Mouse (Mus musculus) forebrain, embryonic 12.5 days (tissue): ENCODE measurements around the gene Prkrip1. TPM values are rescaled to one million over a fixed set of nuclear protein-coding genes. Genes with fewer than 3 reads are reported as not detected.

Experiments
- polyA plus RNA-seq: library from polyadenylated mRNA; unstranded; fragments of >200 nt; fragmentation: Nextera tagmentation; extraction: Ambion mirVana; gene quantifications from 2 replicates; pipeline ENCODE4 v1.2.1, GENCODE M21; 2016

Prkrip1 gene
- polyA plus RNA-seq, 1 experiment from 2014 or later = 71.0 TPM

Other genes with a start within 250 kb of the Prkrip1 start
- 1.1 and 1.7 TPM in 2 replicates for gene Ssc4d, start 224.4 kb downstream of the Prkrip1 start, polyA plus RNA-seq
- 0.28 TPM in 1 of 2 replicates, not detected in the other for gene Zp3, start 218.9 kb downstream of the Prkrip1 start, polyA plus RNA-seq
- 29.7 and 32.9 TPM in 2 replicates for gene Dtx2, start 204.2 kb downstream of the Prkrip1 start, polyA plus RNA-seq
- not detected in 2 replicates for gene Upk3b, start 160.5 kb downstream of the Prkrip1 start, polyA plus RNA-seq
- 0.32 and 0.92 TPM in 2 replicates for gene Upk3bl, start 144.5 kb downstream of the Prkrip1 start, polyA plus RNA-seq
- gene Rasa4, start 115.0 kb downstream of the Prkrip1 start, polyA plus RNA-seq = 6.2 and 8.0 TPM in 2 replicates
- 246 and 256 TPM in 2 replicates for gene Polr2j, start 82.3 kb downstream of the Prkrip1 start, polyA plus RNA-seq
- gene Lrwd1, start 62.9 kb downstream of the Prkrip1 start, polyA plus RNA-seq = 44.2 and 46.1 TPM in 2 replicates
- 20.6 and 21.9 TPM in 2 replicates for gene Alkbh4, start 62.8 kb downstream of the Prkrip1 start, polyA plus RNA-seq
- 14.7 TPM in 2 replicates for gene Orai2, start 28.2 kb downstream of the Prkrip1 start, polyA plus RNA-seq
- 19.6 and 21.7 TPM in 2 replicates for gene Sh2b2, start 47.6 kb upstream of the Prkrip1 start, polyA plus RNA-seq